Mouse (Mus musculus) heart, postnatal 0 days (tissue): Measurements from ENCODE around the gene Ptk6. TPM values are rescaled to one million over a fixed set of nuclear protein-coding genes. Genes with fewer than 3 reads are reported as not detected.
A peak's percentile ranks its signal among the peaks of the same experiment; 100 is the strongest.

ENCODE experiments used
- ATAC-seq: fragments of 200-750 bp; cut with Nextera tagmentation; 2 replicates; pipeline ENCODE4 v1.8.0; 2017; ENCODE audit warnings: low read depth, moderate number of reproducible peaks, moderate library complexity; ENCODE audit not compliant: insufficient read depth
- DNase-seq: peaks from one replicate; pipeline ENCODE4 v3.0.0-alpha.2; 2016; ENCODE audit warnings: low spot score
- H3K27ac ChIP-seq: fragments of 300-500 bp; sonication (generic); 2 replicates; pipeline ENCODE4 v1.5.1; 2014; ENCODE audit warnings: low read depth, mild to moderate bottlenecking
- H3K27me3 ChIP-seq: fragments of 300-500 bp; sonication (generic); 2 replicates; pipeline ENCODE4 v1.6.1; 2014; ENCODE audit warnings: low read length, mixed read lengths; ENCODE audit not compliant: control insufficient read depth, insufficient read depth
- H3K36me3 ChIP-seq: fragments of 300-500 bp; sonication (generic); replicated peaks from 2 replicates; pipeline ENCODE4 v1.6.1; 2014; ENCODE audit warnings: low read length, mixed read lengths; ENCODE audit not compliant: control insufficient read depth, insufficient read depth
- H3K4me1 ChIP-seq: fragments of 300-500 bp; sonication (generic); 2 replicates; pipeline ENCODE4 v1.6.1; 2014; ENCODE audit warnings: antibody characterized with exemption; ENCODE audit not compliant: control insufficient read depth, insufficient read depth
- H3K4me2 ChIP-seq: fragments of 300-500 bp; sonication (generic); 2 replicates; pipeline ENCODE4 v1.6.1; 2014; ENCODE audit warnings: low read depth, mild to moderate bottlenecking, low read length, moderate library complexity
- H3K4me3 ChIP-seq: fragments of 300-500 bp; sonication (generic); 2 replicates; pipeline ENCODE4 v1.5.1; 2014; ENCODE audit warnings: low read depth, low read length
- H3K9ac ChIP-seq: fragments of 300-500 bp; sonication (generic); replicated peaks from 2 replicates; pipeline ENCODE4 v1.6.1; 2014; ENCODE audit warnings: low read depth, low read length, mixed read lengths
- H3K9me3 ChIP-seq: fragments of 300-500 bp; sonication (generic); replicated peaks from 2 replicates; pipeline ENCODE4 v1.6.1; 2016; ENCODE audit warnings: low read length; ENCODE audit not compliant: control insufficient read depth
- CTCF ChIP-seq: IDR thresholded peaks from 2 replicates; pipeline ENCODE4 v1.5.1; 2016; ENCODE audit warnings: antibody characterized with exemption, control low read depth, low read depth
- EP300 ChIP-seq: IDR thresholded peaks from 2 replicates; pipeline ENCODE4 v1.6.1; 2016; ENCODE audit warnings: antibody characterized with exemption, low read depth
- WGBS: fragments of 180-500 bp; shearing (Covaris S2); extraction: QIAGEN DNeasy Blood & Tissue Kit; methylation state at CpG from one replicate; pipeline ENCODE4 v1.1.7; 2014; 5-methylcytosine and 5-hydroxymethylcytosine counted together
- polyA plus RNA-seq: library from polyadenylated mRNA; unstranded; fragments of >200 nt; fragmentation: Nextera tagmentation; extraction: Ambion mirVana; gene quantifications from 2 replicates; pipeline ENCODE4 v1.2.1, GENCODE M21; 2015
- total RNA-seq: library from RNA; depleted of rRNA; stranded (reverse); fragments of >200 nt; gene quantifications from 2 replicates; pipeline ENCODE4 v1.2.3, GENCODE M21; 2014; ENCODE audit warnings: low replicate concordance

Gene Ptk6
- total and polyA plus RNA-seq, 2 experiments from 2014 or later = not detected

- no peak overlapping the region for H3K4me3 ChIP-seq
Measured at GRCm38 (mm10) chr2:181218881-181219485, 16.4 kb upstream of the Ptk6 start.

GRCm38 (mm10) chr2:181216037-181216436 lies 13.4 kb upstream of the Ptk6 start:
- Histone ChIP-seq H3K4me2 (no peak overlapping the region), H3K9ac (no peak overlapping the region), H3K27me3 (peaks cover 35% of the 10 kb centered on the region), H3K4me1 (0 out of 2 replicates have a peak, but pooled peaks cover 4% of the 10 kb centered on the region), H3K9me3 (no peaks in the 10 kb centered on the region), H3K36me3 (no peaks in the 10 kb centered on the region), H3K4me3 (no peak overlapping the region), H3K27ac (no peak overlapping the region)
- ATAC-seq (no peak), DNase-seq (no peak)
- TF ChIP-seq EP300 = no peak
- no peak for TF ChIP-seq CTCF
- WGBS = 86% methylated on average over 6 of the region's 6 CpGs

More at GRCm38 (mm10) chr2:181218881-181219485, 16.4 kb upstream of the Ptk6 start:
- H3K27me3 ChIP-seq = peaks cover 10% of the 10 kb centered on the region
- no peaks in the 10 kb centered on the region for H3K9me3 ChIP-seq
- 0 out of 2 replicates have a peak overlapping the region, but pooled peaks have one; percentile 5 for H3K27ac ChIP-seq
- no peak overlapping the region for H3K9ac ChIP-seq
- H3K4me1 ChIP-seq = 0 out of 2 replicates have a peak, but pooled peaks cover 4% of the 10 kb centered on the region
- no peaks in the 10 kb centered on the region for H3K36me3 ChIP-seq
- TF ChIP-seq CTCF = no peak
- no peak for TF ChIP-seq EP300
- ATAC-seq = no peak
- DNase-seq = no peak
- 48% methylated on average over 5 of the region's 5 CpGs for WGBS
- no peak overlapping the region for H3K4me2 ChIP-seq

- TF ChIP-seq EP300 = no peak
- no peak for TF ChIP-seq CTCF
- no peaks in the 10 kb centered on the region for H3K9me3 ChIP-seq
- no peaks in the 10 kb centered on the region for H3K4me1 ChIP-seq
- no peak for ATAC-seq
- peak within 1 kb of the TSS; percentile 57 for H3K4me2 ChIP-seq
- peaks cover 44% of the 10 kb centered on the region for H3K27me3 ChIP-seq
- no peak within 1 kb of the TSS for H3K27ac ChIP-seq
- WGBS = 2% methylated on average over 17 of the region's 17 CpGs
- DNase-seq = no peak
- H3K36me3 ChIP-seq = no peaks in the 10 kb centered on the region
- H3K4me3 ChIP-seq = peak within 1 kb of the TSS; percentile 37
- no peak within 1 kb of the TSS for H3K9ac ChIP-seq
Measured at GRCm38 (mm10) chr2:181213021-181213445, 10.4 kb upstream of the Ptk6 start, which contains the start of gene Srms. Srms (minus strand) TSS chr2:181213185.

GRCm38 (mm10) chr2:181212389-181213020 lies 9.9 kb upstream of the Ptk6 start:
- TF ChIP-seq EP300 = no peak
- no peak for TF ChIP-seq CTCF
- 4% methylated on average over 34 of the region's 34 CpGs for WGBS
- peak overlapping the region; percentile 37 for H3K4me3 ChIP-seq
- DNase-seq = no peak
- no peaks in the 10 kb centered on the region for H3K36me3 ChIP-seq
- H3K9me3 ChIP-seq = no peaks in the 10 kb centered on the region
- H3K4me1 ChIP-seq = no peaks in the 10 kb centered on the region
- H3K27me3 ChIP-seq = peaks cover 44% of the 10 kb centered on the region
- H3K9ac ChIP-seq = no peak overlapping the region
- H3K4me2 ChIP-seq = peak overlapping the region; percentile 57
- no peak overlapping the region for H3K27ac ChIP-seq
- no peak for ATAC-seq

- no peak for TF ChIP-seq CTCF
- Histone ChIP-seq H3K27ac (no peak overlapping the region), H3K27me3 (peaks cover 18% of the 10 kb centered on the region; the same call in 1 of the 2 replicates), H3K4me3 (no peak overlapping the region), H3K9ac (no peak overlapping the region), H3K36me3 (no peaks in the 10 kb centered on the region), H3K4me2 (no peak overlapping the region), H3K9me3 (no peaks in the 10 kb centered on the region), H3K4me1 (no peaks in the 10 kb centered on the region)
- ATAC-seq (no peak), DNase-seq (no peak)
- WGBS = 57% methylated on average over 9 of the region's 9 CpGs
Measured at GRCm38 (mm10) chr2:181206118-181206517, 3.5 kb upstream of the Ptk6 start.
